Mouse (Mus musculus): ENCODE data around the gene Kdelc2.

Gene Kdelc2

DNA sequence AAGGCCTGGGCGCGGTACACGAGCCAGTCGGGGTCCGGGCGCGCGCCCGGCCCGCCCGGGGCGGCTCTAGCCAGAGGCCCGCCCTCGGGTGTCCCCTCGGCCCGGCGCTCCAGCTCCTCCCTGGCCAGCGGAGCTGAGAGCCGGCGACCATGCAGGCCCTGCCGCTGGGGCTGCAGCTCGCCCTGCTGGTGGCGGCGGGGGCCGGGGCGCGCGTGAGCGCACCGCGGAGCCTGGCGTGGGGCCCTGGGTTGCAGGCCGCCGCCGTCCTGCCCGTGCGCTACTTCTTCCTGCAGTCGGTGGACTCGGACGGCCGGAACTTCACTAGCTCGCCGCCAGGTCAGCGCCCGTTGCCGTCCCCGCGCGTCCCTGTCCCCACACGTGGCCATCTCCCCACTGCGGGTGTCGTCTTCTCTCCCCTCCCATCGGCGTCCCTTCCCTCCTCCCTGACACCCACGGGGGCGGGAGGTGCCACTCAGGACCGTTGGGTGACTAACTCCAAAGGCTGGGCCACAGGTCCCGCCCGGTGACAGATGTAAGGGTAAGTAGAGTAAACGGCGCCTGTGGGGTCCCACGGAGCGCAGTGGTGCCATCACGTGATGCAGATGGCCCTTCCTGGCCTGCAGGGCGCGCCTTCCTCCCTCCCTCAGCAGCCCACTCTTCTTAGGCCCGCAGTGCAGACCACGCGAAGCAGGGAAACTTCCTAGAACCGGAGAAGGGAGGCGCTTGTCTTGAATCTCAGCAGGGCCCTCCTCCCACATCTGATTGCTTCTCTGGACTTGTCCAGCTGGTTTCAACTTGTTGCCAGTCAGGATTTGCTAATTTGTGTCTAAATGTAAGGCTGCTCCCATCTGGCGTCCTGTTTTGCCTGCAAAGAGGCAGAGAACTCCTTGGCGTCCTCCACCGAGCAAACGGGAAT, at the start of gene Kdelc2:
TSS of gene Kdelc2 (plus strand) at position 75 of the 916 bp plus-strand sequence.
- peak; percentile 86 to 95 for DNase-seq (ENCODE audit: low spot score in 2 of 2)

GRCm38 (mm10) chr9:53335131-53335530, 48.7 kb upstream of the Kdelc2 start:
- no peak for DNase-seq (ENCODE audit: low spot score in 2 of 2)

DNA sequence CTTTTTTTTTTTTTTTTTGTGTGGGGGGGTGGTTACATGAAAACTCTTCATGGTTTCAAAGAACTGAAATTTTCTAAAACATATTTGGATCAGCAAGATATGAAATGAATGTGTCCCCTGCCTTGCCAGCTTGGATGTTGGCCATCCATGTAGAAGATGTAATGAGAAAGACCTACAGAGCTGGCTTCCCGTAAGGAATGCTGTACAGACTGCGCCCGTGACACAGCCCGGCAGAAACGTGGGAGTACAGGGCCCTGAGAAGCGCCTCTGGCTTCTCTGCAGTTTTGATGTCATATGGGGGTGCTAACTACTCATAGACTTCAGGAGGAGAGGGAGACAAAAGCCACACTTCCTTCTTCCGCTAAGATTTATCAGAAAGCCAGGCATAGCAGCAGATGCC, 44.2 kb upstream of the Kdelc2 start:
- no peak for DNase-seq (ENCODE audit: low spot score in 2 of 2)

DNA sequence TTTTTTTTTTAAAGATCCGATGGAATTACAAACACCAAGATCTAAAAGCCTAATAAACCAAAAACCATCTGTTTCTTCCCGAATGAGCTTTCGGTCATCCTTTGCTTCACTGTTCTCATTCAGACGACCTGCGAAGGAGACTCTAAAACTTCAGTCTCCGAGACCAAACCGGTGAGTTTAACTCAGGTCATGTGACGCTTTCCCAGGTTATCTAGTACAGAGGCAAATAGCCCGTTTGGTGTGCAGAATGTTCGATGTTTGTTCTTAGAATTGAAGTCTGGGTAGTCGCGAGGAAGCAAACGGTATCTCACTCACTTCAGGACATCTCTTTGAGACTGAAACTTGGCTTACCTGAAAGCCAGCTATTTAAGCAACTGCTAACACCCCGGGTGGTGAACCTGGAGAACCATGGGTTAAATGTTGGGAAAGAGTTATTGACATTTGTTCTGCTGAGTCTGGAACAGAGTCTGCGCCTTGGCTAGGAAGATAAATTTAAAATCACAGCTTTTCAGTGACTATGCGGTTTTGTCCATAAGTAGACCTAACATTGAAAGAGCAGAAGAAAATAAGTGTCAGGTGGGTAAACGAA, 43.4 kb upstream of the Kdelc2 start:
- no peak for DNase-seq (ENCODE audit: low spot score in 2 of 2)

DNA sequence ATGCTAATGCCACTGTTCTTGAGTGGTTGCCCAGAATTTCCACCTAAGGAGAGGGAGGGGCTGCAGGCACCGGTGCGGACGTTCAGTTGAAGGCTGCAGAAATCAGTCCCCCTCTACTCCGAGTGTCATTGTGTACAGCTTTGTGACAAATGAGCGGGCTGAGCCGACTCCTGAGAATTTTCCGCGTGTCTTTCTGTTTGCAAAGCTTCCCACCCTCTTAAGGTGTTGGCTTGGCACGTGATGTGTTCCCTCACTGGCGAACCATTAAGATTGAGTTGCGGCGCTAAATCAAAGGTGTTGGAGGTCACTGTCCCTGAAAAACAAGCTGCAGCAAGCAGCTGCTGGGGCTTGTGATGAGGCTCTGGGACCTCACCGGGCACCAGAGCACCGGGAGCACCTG, 42.9 kb upstream of the Kdelc2 start:
- DNase-seq (ENCODE audit: low spot score in 2 of 2), result peak in 1 of 2 experiments; percentile 30

DNA sequence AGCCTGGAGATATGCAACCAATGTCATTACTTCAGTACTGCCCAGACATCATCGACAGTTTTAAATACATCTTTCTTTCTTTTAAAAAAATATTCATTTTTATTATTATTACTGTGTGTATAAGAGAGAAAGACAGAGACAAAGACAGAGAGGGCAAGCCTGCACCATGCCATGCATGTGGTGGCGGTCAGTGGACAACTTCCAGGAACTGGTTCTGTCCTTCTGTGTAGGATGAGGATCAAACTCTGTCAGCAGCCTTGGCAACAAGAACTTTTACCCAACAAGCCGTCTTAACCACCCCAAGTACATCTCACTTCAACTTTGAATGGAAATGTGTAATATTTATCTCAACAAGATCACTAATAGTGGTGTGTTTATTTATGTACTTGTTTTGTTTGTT, 41.8 kb upstream of the Kdelc2 start:
- no peak for DNase-seq (ENCODE audit: low spot score in 2 of 2)

- no peak for DNase-seq (ENCODE audit: low spot score in 2 of 2)
Measured at GRCm38 (mm10) chr9:53344646-53345432, 39.0 kb upstream of the Kdelc2 start.

DNA sequence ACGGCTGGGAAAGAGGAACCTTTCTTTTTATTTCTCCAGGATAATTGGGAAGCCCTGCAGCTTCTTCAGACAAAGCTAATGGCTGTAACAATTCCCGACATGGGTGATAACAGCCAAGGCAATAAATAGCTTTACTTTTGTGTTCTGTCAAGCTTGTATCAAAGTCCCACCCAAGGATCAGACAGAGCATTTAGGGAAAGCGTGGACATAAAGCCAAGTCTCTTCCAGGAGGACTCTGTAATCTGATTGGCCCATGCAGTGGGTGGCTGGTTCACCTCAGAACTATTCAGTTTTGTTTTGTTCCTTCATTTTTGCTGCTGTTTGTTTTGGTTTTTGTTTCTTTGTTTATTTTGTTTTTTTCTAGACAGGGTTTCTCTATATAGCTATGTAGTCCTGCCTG, 38.1 kb upstream of the Kdelc2 start:
- no peak for DNase-seq (ENCODE audit: low spot score in 2 of 2)

GRCm38 (mm10) chr9:53346402-53346801, 37.4 kb upstream of the Kdelc2 start:
- no peak for DNase-seq (ENCODE audit: low spot score in 2 of 2)

DNA sequence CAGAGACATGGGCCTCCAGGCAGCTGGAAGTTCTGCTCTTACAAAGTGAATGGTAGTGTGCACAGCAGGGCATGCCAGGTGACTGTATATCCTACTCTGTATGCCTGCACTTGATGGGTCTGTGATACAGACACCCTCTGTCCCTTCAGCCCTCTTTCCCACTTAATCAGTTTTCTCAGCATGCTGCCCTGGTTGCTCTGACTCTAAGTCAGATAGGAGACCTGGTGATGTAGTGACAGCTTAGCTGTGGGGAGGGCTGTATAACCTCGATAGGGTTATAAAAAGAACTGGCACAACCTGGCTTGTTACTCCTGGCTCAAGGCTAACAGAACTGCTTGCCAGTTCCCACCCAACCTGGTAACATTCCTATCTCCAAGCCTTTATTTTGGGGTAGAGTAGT, 34.6 kb upstream of the Kdelc2 start:
- no peak for DNase-seq (ENCODE audit: low spot score in 2 of 2)

DNA sequence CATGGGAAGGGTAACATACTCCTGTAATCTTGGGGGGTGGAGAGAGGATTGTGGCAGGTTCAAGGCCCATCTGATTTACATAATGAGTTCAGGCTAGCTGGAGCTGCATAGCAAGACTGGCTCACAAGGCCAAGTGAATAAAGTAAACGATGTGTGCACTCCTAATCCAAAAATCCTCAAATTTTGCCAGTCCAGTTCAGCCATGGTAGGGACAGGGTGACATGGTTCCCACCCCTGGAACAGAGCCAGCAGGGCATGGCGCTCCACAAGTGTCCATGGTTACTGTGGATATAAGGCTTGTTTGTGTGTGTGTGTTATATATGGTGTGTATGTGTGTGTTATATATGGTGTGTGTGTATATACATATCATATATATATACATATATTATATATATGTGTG, 33.5 kb upstream of the Kdelc2 start:
- DNase-seq (ENCODE audit: low spot score in 2 of 2), result no peak

DNA sequence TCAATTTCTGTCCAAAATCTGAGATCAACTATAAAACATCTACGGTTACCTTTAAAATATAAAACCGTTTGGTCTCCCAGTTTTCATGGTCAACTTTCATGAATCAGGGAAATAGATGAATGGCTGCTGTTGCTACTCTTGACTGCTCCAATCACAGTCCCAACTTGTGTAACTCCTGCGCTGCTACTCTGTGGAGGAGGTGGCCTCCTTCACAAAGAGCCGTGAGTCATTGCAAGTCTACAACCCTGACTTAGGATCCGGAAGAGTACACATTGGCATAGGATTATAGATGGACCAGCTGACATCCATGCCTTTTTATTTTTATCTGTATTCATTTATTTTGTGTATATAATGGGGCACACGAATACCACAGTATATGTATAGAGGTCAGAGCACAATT, 31.9 kb upstream of the Kdelc2 start:
- no peak for DNase-seq (ENCODE audit: low spot score in 2 of 2)

DNA sequence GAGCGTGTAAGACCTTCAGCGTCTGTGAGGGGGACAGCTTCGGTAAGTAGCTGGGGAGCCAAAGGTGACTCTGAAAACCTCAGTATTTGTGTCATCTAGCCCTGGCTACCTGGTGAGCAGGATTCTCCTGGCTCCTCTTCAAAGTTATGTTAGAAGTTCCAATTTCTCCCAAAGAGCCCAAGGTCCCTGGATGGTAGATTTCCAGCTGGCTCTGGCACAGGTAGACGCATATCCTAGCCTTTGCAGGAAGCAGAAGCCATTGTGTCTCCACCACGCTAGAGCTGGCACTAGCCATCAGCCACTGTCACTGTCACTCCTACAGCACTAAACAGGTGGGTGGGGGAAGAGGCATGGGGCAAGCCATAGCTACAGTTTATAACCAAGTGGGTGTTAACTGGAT, 30.7 kb upstream of the Kdelc2 start:
- no peak for DNase-seq (ENCODE audit: low spot score in 2 of 2)

DNA sequence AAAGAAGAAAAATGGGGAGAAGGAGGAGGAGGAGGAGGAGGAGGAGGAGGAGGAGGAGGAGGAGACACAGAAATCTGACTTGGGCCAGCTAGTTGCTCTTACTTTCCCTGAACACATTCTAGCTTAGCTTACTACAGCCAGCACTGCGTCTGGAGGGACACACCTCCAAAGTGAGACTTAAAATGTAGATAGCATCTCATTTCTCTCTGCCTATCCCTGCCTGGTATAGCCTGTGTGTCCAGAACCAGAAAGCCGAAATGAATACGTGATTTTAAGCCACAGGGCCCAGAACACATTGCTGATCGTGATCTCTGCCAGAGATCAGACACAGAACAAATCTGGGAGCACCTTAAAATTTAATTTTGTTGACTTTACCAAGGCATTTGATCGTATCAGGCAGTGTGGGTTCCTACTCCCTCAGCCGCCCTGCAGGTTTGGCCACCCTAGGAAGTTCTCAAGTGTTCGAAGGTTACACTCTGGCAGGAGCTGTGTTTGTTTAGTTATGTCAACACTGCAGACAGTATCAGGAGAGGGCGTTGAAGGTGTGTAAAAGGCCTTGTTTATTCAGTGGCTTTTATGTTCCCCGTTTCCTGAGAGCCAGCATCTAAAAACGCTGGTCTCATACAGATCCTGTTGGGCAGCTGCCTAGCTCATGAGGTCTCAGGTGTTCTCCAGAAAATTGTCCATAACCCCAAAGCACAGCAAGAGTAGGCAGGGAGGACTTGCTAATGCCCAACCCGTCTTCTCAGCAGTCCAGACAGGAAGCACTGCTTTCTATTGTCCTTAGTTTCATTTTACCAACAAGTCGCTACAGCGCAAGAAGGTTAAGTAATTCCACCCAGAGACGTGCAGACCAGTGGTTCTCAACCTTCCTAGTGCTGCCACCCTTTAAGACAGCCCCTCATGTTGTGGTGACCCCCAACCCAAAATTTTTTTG, 27.3 kb upstream of the Kdelc2 start:
- DNase-seq (ENCODE audit: low spot score in 2 of 2), result no peak

- DNase-seq (ENCODE audit: low spot score in 2 of 2), result no peak
Measured at GRCm38 (mm10) chr9:53371339-53371738, 12.5 kb upstream of the Kdelc2 start.

GRCm38 (mm10) chr9:53375907-53376306, 7.9 kb upstream of the Kdelc2 start:
- DNase-seq (ENCODE audit: low spot score in 2 of 2), result no peak

DNA sequence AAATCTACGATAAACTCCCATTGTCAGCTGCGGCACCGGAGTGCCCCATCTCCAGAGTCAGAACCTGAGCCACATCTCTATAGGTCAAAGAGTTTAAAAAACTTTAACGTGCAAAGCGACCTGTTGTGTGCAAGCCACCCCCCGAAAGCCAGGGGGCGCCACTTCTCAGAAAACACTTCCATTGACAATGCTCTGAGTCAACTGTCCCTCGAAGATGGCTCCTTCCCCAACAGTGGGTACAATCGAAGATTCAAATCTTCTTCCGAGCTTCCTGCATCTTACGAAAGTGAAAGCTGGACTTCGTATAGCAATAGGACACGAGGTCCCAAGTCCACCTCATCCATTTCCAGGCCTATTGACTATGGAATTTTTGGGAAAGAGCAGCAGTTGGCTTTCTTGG, 7.0 kb upstream of the Kdelc2 start:
- DNase-seq (ENCODE audit: low spot score in 2 of 2), result no peak

DNA sequence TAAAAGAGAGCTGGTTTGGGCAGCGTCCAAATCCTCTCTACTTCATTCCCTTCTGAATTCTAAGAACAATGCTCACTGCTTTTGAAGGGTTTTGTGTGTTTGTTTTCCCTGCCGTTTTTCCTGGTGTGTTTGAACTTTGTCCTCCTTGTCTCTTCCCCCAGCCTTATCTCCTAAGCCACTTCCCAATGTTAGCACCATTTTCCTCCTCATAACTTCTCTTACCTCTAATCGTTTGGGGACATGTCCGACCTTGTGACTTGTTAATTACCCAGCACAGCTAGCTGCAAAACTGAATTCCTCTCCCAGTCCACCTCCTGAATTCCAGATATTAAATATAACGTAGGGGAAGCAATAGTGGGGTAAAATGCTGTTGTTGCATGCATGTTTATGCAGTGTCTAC, 6.2 kb upstream of the Kdelc2 start:
- DNase-seq (ENCODE audit: low spot score in 2 of 2), result no peak

- no peak for DNase-seq (ENCODE audit: low spot score in 2 of 2)
Measured at GRCm38 (mm10) chr9:53378171-53378570, 5.7 kb upstream of the Kdelc2 start.

- DNase-seq (ENCODE audit: low spot score in 2 of 2), result no peak
Measured at GRCm38 (mm10) chr9:53380595-53380994, 3.2 kb upstream of the Kdelc2 start.

DNA sequence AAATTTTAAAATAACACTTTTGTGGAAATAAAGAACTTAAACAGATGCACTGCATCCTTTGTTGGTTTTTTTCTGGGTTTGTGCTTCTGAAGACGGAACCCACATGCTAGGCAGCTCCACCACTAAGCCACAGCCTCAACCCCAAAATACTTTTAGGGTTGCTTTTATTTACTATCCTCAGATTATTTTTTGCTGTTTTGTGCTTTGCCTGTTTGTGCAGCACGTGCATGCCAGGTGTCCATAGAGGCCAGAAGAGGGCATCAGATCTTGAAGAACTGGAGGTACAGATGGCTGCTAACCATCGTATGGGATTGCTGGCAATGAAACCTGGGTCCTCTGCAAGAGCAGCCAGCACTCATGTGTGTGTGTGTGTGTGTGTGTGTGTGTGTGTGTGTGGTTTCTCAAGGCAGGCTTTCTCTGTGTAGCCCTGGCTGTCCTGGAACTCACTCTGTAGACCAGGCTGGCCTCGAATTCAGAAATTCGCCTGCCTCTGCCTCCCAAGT, 2.7 kb upstream of the Kdelc2 start:
- no peak for DNase-seq (ENCODE audit: low spot score in 2 of 2)
